Mouse (Mus musculus) embryonic facial prominence, embryonic 12.5 days (tissue): ENCODE results near the gene Oxct2b. TPM values are rescaled to one million over a fixed set of nuclear protein-coding genes. Genes with fewer than 3 reads are reported as not detected.
"Not testable (repeated sequence)": the region's sequence is repeated elsewhere in the genome, so short reads cannot be mapped to it uniquely, and the experiment has no call there.

ENCODE experiments used
- ATAC-seq: fragments of 200-750 bp; cut with Nextera tagmentation; 2 replicates; pipeline ENCODE4 v1.8.0; 2017; ENCODE audit not compliant: insufficient number of reproducible peaks, insufficient read depth, low FRiP score, low TSS enrichment
- H3K27ac ChIP-seq: fragments of 300-500 bp; sonication (generic); 2 replicates; pipeline ENCODE4 v1.5.1; 2016; ENCODE audit warnings: mild to moderate bottlenecking
- H3K27me3 ChIP-seq: fragments of 300-500 bp; sonication (generic); 2 replicates; pipeline ENCODE4 v1.6.1; 2016; ENCODE audit warnings: mild to moderate bottlenecking, moderate library complexity
- H3K36me3 ChIP-seq: fragments of 300-500 bp; sonication (generic); 2 replicates; pipeline ENCODE4 v1.6.1; 2016; ENCODE audit warnings: mild to moderate bottlenecking
- H3K4me1 ChIP-seq: fragments of 300-500 bp; sonication (generic); 2 replicates; pipeline ENCODE4 v1.6.1; 2016
- H3K4me2 ChIP-seq: fragments of 300-500 bp; sonication (generic); replicated peaks from 2 replicates; pipeline ENCODE4 v1.6.1; 2016; ENCODE audit warnings: mild to moderate bottlenecking, moderate library complexity
- H3K4me3 ChIP-seq: fragments of 300-500 bp; sonication (generic); 2 replicates; pipeline ENCODE4 v1.5.1; 2016; ENCODE audit warnings: mild to moderate bottlenecking
- H3K9ac ChIP-seq: fragments of 300-500 bp; sonication (generic); 2 replicates; pipeline ENCODE4 v1.6.1; 2016; ENCODE audit warnings: mild to moderate bottlenecking, moderate library complexity
- H3K9me3 ChIP-seq: fragments of 300-500 bp; sonication (generic); 2 replicates; pipeline ENCODE4 v1.6.1; 2016; ENCODE audit warnings: mild to moderate bottlenecking, moderate library complexity
- WGBS: fragments of 180-500 bp; shearing (Covaris S2); methylation state at CpG from one replicate; pipeline ENCODE4 v1.1.7; 2016; 5-methylcytosine and 5-hydroxymethylcytosine counted together
- polyA plus RNA-seq: library from polyadenylated mRNA; unstranded; fragments of >200 nt; fragmentation: Nextera tagmentation; extraction: Ambion mirVana; gene quantifications from 2 replicates; pipeline ENCODE4 v1.2.1, GENCODE M21; 2016

The Oxct2b gene
- polyA plus RNA-seq, 1 experiment from 2014 or later = 0.31 TPM

DNA sequence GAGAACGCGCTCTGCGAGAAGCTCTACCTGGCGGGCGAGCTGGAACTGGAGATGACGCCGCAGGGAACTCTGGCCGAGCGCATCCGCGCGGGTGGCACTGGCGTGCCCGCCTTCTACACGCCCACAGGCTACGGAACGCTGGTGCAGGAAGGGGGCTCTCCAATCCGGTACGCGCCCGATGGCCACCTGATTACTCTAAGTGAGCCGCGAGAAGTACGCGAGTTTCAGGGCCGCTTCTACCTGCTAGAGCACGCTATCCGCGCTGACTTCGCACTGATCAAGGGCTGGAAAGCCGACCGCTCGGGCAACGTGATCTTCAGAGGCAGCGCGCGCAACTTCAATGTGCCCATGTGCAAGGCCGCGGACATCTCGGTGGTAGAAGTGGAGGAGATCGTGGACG, 574 bp downstream of the Oxct2b start:
- not testable (repeated sequence) for H3K36me3 ChIP-seq, ATAC-seq, H3K9ac ChIP-seq, H3K27ac ChIP-seq, H3K4me1 ChIP-seq, H3K9me3 ChIP-seq
- H3K4me3 ChIP-seq = peak overlapping the region; percentile 36
- peak overlapping the region; percentile 57 for H3K4me2 ChIP-seq
- 14% methylated on average over 40 of the region's 42 CpGs for WGBS
- H3K27me3 ChIP-seq = peaks cover 21% of the 10 kb centered on the region

DNA sequence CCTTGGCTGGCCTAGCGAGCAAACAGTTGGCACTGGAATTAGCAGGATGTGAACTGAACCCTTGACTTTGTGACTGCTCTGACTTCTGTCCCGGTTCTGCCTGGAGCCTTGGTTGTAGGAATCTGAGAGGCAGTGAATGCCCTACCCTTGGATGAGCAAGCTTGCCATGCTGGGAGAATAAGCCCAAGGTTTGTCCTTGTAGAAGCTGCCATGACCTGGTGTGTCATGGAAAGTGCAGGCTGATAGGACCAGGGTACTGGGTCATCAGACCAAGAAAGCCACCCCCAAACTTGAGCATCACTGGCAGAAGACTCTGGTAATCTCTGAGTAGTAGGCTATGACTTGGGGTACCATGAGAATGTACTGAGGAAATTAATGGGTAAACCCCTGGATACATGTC, 5.2 kb downstream of the Oxct2b start:
- no peak for ATAC-seq
- Histone ChIP-seq H3K36me3 (peaks cover 19% of the 10 kb centered on the region), H3K27me3 (peaks cover 10% of the 10 kb centered on the region), H3K9me3 (no peaks in the 10 kb centered on the region), H3K4me2 (no peak overlapping the region), H3K4me1 (no peaks in the 10 kb centered on the region), H3K4me3 (no peak overlapping the region), H3K9ac (no peak overlapping the region), H3K27ac (no peak overlapping the region)
- 83% methylated on average over 2 of the region's 2 CpGs for WGBS

DNA sequence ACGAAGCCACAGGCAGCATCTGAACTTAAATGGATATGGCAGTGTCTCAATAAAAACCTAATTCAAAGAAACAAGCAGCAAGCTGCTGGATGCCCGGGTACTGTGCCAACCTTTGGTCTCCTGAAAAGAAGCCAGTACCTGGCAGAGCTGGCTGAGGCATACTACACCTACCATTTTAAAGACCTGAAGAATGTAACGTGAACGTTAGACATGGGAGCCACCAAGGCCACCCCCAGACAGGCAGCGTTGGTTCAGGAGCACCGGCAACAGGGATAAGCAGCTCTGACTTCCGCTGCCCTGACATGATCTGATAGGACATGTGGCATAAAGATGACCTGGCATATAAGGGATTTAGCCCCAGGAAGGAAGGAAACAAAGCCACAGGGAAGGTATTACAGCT, 10.6 kb downstream of the Oxct2b start:
- no peak for ATAC-seq
- H3K4me2 ChIP-seq = no peak overlapping the region
- H3K9ac ChIP-seq = no peak overlapping the region
- H3K9me3 ChIP-seq = no peaks in the 10 kb centered on the region
- no peaks in the 10 kb centered on the region for H3K27me3 ChIP-seq
- peaks cover 65% of the 10 kb centered on the region for H3K36me3 ChIP-seq
- H3K27ac ChIP-seq = no peak overlapping the region
- WGBS = 98% methylated on average over 7 of the region's 7 CpGs
- H3K4me3 ChIP-seq = no peak overlapping the region
- H3K4me1 ChIP-seq = no peaks in the 10 kb centered on the region

DNA sequence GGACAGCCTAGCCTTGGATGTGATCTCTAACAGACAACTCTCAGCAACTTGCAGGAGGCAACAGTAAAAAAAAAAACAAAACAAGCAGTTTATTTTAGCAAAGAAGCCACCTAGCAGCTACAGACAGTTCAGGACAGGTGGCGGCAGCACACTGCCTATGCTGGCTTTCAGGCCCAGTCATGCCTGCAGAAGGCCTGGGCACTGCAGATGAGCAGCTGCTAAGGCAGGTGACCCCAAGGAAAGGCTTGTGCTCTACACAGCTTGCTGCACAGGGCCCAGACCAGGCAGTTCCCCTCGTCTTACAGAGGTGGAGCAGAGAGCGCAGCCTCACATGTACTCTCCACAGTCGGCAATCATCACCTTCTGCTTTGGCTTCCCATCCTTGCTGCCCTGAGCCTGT, 11.0 kb downstream of the Oxct2b start:
- Histone ChIP-seq H3K9ac (no peak overlapping the region), H3K9me3 (no peaks in the 10 kb centered on the region), H3K4me1 (no peaks in the 10 kb centered on the region), H3K27me3 (no peaks in the 10 kb centered on the region), H3K4me2 (no peak overlapping the region), H3K4me3 (no peak overlapping the region), H3K27ac (no peak overlapping the region), H3K36me3 (peaks cover 69% of the 10 kb centered on the region)
- ATAC-seq = no peak
- 86% methylated on average over 4 of the region's 4 CpGs for WGBS

DNA sequence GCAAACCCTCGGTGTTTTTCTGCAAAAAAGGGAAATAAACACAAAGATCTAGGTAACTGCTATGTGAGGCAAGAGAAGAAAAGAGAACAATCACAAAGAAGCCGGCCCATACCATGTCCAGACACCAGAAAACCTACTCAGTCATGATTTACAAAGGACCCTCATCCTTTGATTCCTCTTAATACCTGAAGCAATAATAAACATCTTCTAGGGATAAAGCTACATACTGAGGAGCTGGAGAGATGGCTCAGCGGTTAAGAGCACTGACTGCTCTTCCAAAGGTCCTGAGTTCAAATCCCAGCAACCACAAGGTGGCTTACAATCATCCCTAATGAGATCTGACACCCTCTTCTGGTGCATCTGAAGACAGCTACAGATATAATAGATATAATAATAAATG, 21.5 kb downstream of the Oxct2b start:
- H3K9me3 ChIP-seq = no peaks in the 10 kb centered on the region
- WGBS = 92% methylated on average over 3 of the region's 3 CpGs
- no peak for ATAC-seq

DNA sequence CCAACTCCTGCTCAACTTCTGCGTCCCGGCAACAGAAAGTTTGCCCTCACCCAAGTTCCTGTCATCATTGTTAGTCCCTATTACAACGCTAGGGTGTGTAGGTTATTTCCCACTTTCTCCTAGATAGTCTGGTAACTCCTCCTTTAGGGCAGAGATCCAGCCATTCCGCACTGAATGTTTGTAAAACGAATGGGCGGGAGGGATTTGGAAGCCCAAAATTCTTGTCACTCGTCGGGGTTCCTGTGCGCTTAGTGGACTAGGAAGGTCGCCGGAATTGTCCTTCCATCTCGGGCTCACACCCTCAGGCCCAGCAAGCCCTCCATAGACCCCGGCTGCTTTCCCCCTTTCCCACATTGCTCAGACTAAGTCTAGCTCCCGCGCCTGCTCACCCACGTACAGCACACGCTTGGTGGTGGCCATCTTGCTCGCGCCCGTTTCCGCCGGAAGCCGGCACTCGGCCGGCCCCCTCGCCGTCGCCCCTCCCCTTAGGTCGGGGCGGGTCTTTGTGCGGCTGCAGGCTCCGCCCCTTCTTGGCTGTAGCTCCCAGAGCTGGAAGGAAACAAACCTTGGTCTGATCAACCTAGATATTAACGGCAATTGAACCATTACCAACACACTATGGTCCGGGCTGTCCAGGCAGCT, 23.6 kb downstream of the Oxct2b start, which contains the start of gene Ppie:
Gene Ppie (minus strand): TSS at position 439 of the 642 bp plus-strand sequence.
- H3K4me2 ChIP-seq = peak within 1 kb of the TSS; percentile 88
- no peaks in the 10 kb centered on the region for H3K27me3 ChIP-seq
- ATAC-seq = peak; percentile 93
- peaks cover 19% of the 10 kb centered on the region for H3K36me3 ChIP-seq
- H3K9me3 ChIP-seq = no peaks in the 10 kb centered on the region
- H3K4me1 ChIP-seq = peaks cover 12% of the 10 kb centered on the region
- peak within 1 kb of the TSS; percentile 91 for H3K27ac ChIP-seq
- peak within 1 kb of the TSS; percentile 59 for H3K4me3 ChIP-seq
- peak within 1 kb of the TSS; percentile 64 for H3K9ac ChIP-seq
- WGBS = under 1% methylated on average over 34 of the region's 34 CpGs

More for the DNA sequence above, 21.5 kb downstream of the Oxct2b start:
- Histone ChIP-seq H3K36me3 (peaks cover 35% of the 10 kb centered on the region), H3K4me3 (no peak overlapping the region), H3K9ac (no peak overlapping the region), H3K4me1 (peaks cover 12% of the 10 kb centered on the region), H3K4me2 (no peak overlapping the region; the same call in 1 of the 2 replicates), H3K27me3 (no peaks in the 10 kb centered on the region), H3K27ac (no peak overlapping the region)

DNA sequence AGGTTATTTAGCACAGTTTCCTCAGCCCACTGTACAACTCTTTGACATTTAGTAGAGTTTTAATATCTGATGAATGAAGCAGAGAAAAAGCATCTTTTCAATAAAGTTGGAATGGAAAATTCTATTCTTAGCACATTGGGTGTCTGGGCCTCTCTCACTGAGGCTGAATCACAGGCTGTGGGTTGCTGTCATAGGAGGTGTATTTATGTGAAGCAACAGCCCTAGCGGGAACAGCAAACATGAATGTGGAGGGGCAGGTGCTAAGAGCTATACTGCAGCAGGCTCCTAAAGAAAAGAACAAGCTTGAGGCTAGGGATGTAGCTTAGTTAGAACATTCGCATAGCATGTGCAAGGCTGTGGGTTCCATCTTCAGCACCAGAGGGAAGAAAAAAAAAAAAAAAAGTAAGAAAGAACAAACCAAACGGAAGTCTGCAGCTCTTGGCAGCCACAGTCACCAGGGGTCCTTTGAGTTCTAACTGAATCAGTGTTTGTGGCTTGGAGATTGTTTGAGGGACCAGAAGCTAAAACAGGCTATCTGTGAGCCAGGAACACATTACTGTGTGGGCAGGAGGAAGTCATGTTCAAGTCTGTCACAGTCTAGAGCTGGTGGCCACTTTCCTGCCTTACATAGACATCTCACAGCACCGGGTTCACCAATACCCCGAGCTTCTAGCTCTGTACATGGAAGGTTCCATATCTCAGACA, 31.5 kb downstream of the Oxct2b start:
- ATAC-seq = no peak
- no peak overlapping the region for H3K9ac ChIP-seq
- H3K9me3 ChIP-seq = no peaks in the 10 kb centered on the region
- H3K4me2 ChIP-seq = no peak overlapping the region
- H3K36me3 ChIP-seq = no peaks in the 10 kb centered on the region
- 72% methylated on average over 5 of the region's 5 CpGs for WGBS
- H3K27me3 ChIP-seq = no peaks in the 10 kb centered on the region
- H3K4me3 ChIP-seq = no peak overlapping the region
- no peak overlapping the region for H3K27ac ChIP-seq
- no peaks in the 10 kb centered on the region for H3K4me1 ChIP-seq

DNA sequence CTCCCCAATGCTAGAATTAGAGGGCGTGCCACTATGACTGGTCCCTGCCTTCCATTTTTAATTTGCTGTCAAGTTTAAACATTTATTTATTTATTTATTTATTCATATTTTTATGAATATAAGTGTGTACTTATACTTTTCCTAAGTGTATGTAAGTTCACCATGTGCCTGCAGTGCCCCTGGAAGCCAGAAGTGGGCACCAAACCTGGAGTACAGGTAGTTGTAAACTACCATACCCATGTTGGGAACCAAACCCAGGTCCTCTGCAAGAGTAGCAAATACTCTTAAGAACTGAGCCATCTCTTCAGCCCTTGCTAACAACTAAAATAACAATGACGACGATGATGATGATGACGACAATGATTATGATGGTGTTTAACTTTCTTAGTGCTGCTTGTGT, 35.9 kb downstream of the Oxct2b start:
- Histone ChIP-seq H3K4me3 (no peak overlapping the region), H3K4me1 (no peaks in the 10 kb centered on the region), H3K4me2 (no peak overlapping the region), H3K27ac (no peak overlapping the region), H3K36me3 (no peaks in the 10 kb centered on the region), H3K27me3 (0 out of 2 replicates have a peak, but pooled peaks cover 3% of the 10 kb centered on the region), H3K9ac (no peak overlapping the region), H3K9me3 (no peaks in the 10 kb centered on the region)
- WGBS = 79% methylated on average over 4 of the region's 4 CpGs
- ATAC-seq = no peak

DNA sequence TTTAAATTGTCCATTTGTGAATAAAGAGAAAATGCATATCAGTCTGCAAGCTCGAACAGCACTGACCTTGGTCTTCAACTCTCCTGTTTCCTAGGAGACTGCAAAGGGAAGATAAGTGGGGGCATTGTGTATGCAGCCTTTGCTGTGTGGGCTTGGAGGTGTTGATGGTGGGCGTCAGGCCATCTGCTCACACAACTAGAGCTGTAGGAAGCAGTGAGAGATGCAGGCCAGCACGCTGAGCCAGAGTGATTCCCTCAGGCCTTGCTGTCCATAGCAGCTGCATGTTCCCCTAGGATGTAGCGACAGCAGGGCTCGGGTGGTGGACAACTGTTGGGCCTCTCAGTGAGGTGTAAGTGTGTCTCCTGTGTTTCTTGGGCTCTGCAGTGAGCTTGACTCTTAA, 36.9 kb downstream of the Oxct2b start:
- H3K27me3 ChIP-seq = 0 out of 2 replicates have a peak, but pooled peaks cover 3% of the 10 kb centered on the region
- H3K4me3 ChIP-seq = no peak overlapping the region
- no peak overlapping the region for H3K4me2 ChIP-seq
- no peaks in the 10 kb centered on the region for H3K4me1 ChIP-seq
- no peak overlapping the region for H3K9ac ChIP-seq
- no peaks in the 10 kb centered on the region for H3K36me3 ChIP-seq
- no peak overlapping the region for H3K27ac ChIP-seq
- no peaks in the 10 kb centered on the region for H3K9me3 ChIP-seq
- 57% methylated on average over 5 of the region's 5 CpGs for WGBS
- ATAC-seq = no peak

DNA sequence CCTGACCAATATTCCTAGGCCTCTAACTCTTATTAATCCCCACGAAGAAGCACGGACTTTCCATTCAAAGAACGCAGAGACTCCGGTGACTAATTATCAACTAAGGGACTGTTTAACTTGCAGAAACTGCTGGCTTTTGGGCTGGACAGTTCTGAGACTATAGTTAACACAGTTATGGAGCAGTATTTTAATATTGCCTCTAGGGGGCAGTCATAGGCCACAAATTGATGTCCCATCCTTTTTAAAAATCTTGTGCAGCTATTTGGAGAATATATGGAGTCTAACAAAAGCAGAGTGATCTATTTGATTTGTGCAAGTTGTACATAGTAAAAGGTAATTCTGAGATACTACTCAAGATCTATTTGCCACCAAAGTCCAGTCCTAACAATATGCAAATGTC, 38.9 kb downstream of the Oxct2b start:
- Histone ChIP-seq H3K4me3 (no peak overlapping the region), H3K4me1 (no peaks in the 10 kb centered on the region), H3K27me3 (0 out of 2 replicates have a peak, but pooled peaks cover 3% of the 10 kb centered on the region), H3K4me2 (no peak overlapping the region), H3K27ac (no peak overlapping the region), H3K9me3 (no peaks in the 10 kb centered on the region), H3K36me3 (no peaks in the 10 kb centered on the region), H3K9ac (no peak overlapping the region)
- ATAC-seq = no peak
- WGBS = 24% methylated on average over 4 of the region's 4 CpGs

DNA sequence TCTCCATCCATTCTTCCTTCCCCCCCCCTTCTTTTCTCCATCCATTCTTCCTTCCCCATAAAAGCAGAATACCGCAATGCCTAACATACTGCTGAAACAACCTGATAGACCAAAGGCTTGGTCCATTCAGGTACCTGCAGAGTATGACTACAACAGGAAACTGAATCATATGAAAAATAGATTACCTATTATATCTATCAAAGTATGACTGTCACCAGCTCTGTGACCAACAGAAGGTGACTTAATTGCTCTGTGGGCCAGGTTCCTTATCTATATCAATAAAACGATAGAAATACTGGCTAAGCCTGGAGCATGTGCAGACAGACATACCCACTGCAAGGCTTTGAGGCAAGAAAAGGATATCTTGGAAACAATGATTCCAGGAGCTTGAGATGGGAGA, 39.4 kb downstream of the Oxct2b start:
- no peaks in the 10 kb centered on the region for H3K9me3 ChIP-seq
- 65% methylated on average over 2 of the region's 2 CpGs for WGBS
- no peak for ATAC-seq
- no peak overlapping the region for H3K27ac ChIP-seq
- no peak overlapping the region for H3K4me2 ChIP-seq
- 0 out of 2 replicates have a peak, but pooled peaks cover 3% of the 10 kb centered on the region for H3K27me3 ChIP-seq
- H3K36me3 ChIP-seq = no peaks in the 10 kb centered on the region
- H3K4me3 ChIP-seq = no peak overlapping the region
- no peak overlapping the region for H3K9ac ChIP-seq
- no peaks in the 10 kb centered on the region for H3K4me1 ChIP-seq

DNA sequence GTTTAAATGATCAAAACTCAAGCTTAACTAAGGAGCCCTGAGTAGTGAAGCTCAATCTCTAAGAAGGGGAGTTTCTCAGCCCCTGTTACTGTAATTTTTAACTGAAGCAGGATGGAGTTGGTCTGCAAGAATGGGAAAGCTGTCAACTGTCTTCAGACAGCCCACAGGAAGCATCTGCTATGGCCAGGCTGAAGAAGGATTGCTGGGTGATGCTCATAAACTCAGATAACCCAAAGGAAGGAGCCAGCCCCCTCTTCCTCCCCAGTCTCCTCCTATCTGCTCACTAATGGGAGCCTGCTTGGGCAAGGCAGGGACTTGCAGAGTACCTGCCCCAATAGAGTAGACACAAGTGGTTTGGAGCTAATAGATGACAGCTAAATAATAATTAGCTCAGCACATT, 39.8 kb downstream of the Oxct2b start:
- H3K4me1 ChIP-seq = no peaks in the 10 kb centered on the region
- no peak for ATAC-seq
- H3K27me3 ChIP-seq = 0 out of 2 replicates have a peak, but pooled peaks cover 3% of the 10 kb centered on the region
- no peaks in the 10 kb centered on the region for H3K36me3 ChIP-seq
- no peaks in the 10 kb centered on the region for H3K9me3 ChIP-seq
- H3K27ac ChIP-seq = no peak overlapping the region
- H3K4me2 ChIP-seq = no peak overlapping the region
- H3K4me3 ChIP-seq = no peak overlapping the region
- no peak overlapping the region for H3K9ac ChIP-seq
